Mouse (Mus musculus) forebrain, embryonic 13.5 days (tissue): ENCODE data around the gene Ugt2a2. TPM values are rescaled to one million over a fixed set of nuclear protein-coding genes. Genes with fewer than 3 reads are reported as not detected.
"Not testable (repeated sequence)": the region's sequence is repeated elsewhere in the genome, so short reads cannot be mapped to it uniquely, and the experiment has no call there.

Experiments
- ATAC-seq: fragments of 200-750 bp; cut with Nextera tagmentation; 2 replicates; pipeline ENCODE4 v1.8.0; 2017
- H3K27ac ChIP-seq: fragments of 300-500 bp; sonication (generic); 2 replicates; pipeline ENCODE4 v1.5.1; 2015; ENCODE audit warnings: inconsistent platforms, mild to moderate bottlenecking, moderate library complexity
- H3K27me3 ChIP-seq: fragments of 300-500 bp; sonication (generic); 2 replicates; pipeline ENCODE4 v1.6.1; 2015; ENCODE audit warnings: mild to moderate bottlenecking, inconsistent platforms
- H3K36me3 ChIP-seq: fragments of 300-500 bp; sonication (generic); 2 replicates; pipeline ENCODE4 v1.6.1; 2015; ENCODE audit warnings: mild to moderate bottlenecking, inconsistent platforms; ENCODE audit not compliant: poor library complexity, severe bottlenecking
- H3K4me1 ChIP-seq: fragments of 300-500 bp; sonication (generic); 2 replicates; pipeline ENCODE4 v1.6.1; 2015; ENCODE audit warnings: inconsistent platforms
- H3K4me2 ChIP-seq: fragments of 300-500 bp; sonication (generic); 2 replicates; pipeline ENCODE4 v1.6.1; 2015; ENCODE audit warnings: inconsistent platforms, mild to moderate bottlenecking, moderate library complexity
- H3K4me3 ChIP-seq: fragments of 300-500 bp; sonication (generic); 2 replicates; pipeline ENCODE4 v1.5.1; 2015; ENCODE audit warnings: mild to moderate bottlenecking, inconsistent platforms
- H3K9ac ChIP-seq: fragments of 300-500 bp; sonication (generic); 2 replicates; pipeline ENCODE4 v1.6.1; 2015; ENCODE audit warnings: mild to moderate bottlenecking, inconsistent platforms
- H3K9me3 ChIP-seq: fragments of 300-500 bp; sonication (generic); replicated peaks from 2 replicates; pipeline ENCODE4 v1.6.1; 2016; ENCODE audit warnings: inconsistent platforms
- WGBS: fragments of 180-500 bp; shearing (Covaris S2); methylation state at CpG from one replicate; pipeline ENCODE4 v1.1.7; 2015; 5-methylcytosine and 5-hydroxymethylcytosine counted together
- polyA plus RNA-seq: library from polyadenylated mRNA; unstranded; fragments of >200 nt; fragmentation: Nextera tagmentation; extraction: Ambion mirVana; gene quantifications from 2 replicates; pipeline ENCODE4 v1.2.1, GENCODE M21; 2015

Ugt2a2 gene
- polyA plus RNA-seq, result not detected in 2 replicates

- 75% methylated on average over 5 of the region's 5 CpGs for WGBS
- H3K4me2 ChIP-seq, result no peak within 1 kb of the TSS
- no peaks in the 10 kb centered on the region for H3K9me3 ChIP-seq
- no peak within 1 kb of the TSS for H3K4me3 ChIP-seq
- H3K36me3 ChIP-seq, result no peaks in the 10 kb centered on the region
- H3K4me1 ChIP-seq, result no peaks in the 10 kb centered on the region
- ATAC-seq, result no peak
- H3K27ac ChIP-seq, result no peak within 1 kb of the TSS
- no peak within 1 kb of the TSS for H3K9ac ChIP-seq
- no peaks in the 10 kb centered on the region for H3K27me3 ChIP-seq
These were observed at the start of gene Ugt2a2 for GRCm38 (mm10) chr5:87482160-87482559. Gene Ugt2a2 (minus strand): TSS chr5:87482260.

GRCm38 (mm10) chr5:87523561-87523960 is 41.5 kb upstream of the Ugt2a2 start:
- not testable (repeated sequence) for H3K4me1 ChIP-seq, H3K4me3 ChIP-seq

GRCm38 (mm10) chr5:87505776-87506458 is 23.9 kb upstream of the Ugt2a2 start:
- H3K4me3 ChIP-seq, result no peak overlapping the region
- H3K27ac ChIP-seq, result no peak overlapping the region
- no peaks in the 10 kb centered on the region for H3K36me3 ChIP-seq
- WGBS, result 40% methylated on average over 4 of the region's 4 CpGs
- no peaks in the 10 kb centered on the region for H3K27me3 ChIP-seq
- H3K4me1 ChIP-seq, result no peaks in the 10 kb centered on the region
- no peak overlapping the region for H3K4me2 ChIP-seq
- ATAC-seq, result no peak
- no peaks in the 10 kb centered on the region for H3K9me3 ChIP-seq
- no peak overlapping the region for H3K9ac ChIP-seq

More at GRCm38 (mm10) chr5:87523561-87523960, 41.5 kb upstream of the Ugt2a2 start:
- not testable (repeated sequence) for ATAC-seq, H3K4me2 ChIP-seq, H3K27me3 ChIP-seq, H3K27ac ChIP-seq, H3K9me3 ChIP-seq, H3K9ac ChIP-seq, H3K36me3 ChIP-seq
- 98% methylated on average over 2 of the region's 2 CpGs for WGBS

- H3K9ac ChIP-seq, result no peak overlapping the region
- no peak overlapping the region for H3K27ac ChIP-seq
- H3K4me2 ChIP-seq, result no peak overlapping the region
- 29% methylated on average over 1 of the region's 1 CpGs for WGBS
- ATAC-seq, result no peak
- no peaks in the 10 kb centered on the region for H3K9me3 ChIP-seq
- H3K4me1 ChIP-seq, result no peaks in the 10 kb centered on the region
- H3K4me3 ChIP-seq, result no peak overlapping the region
- no peaks in the 10 kb centered on the region for H3K27me3 ChIP-seq
- H3K36me3 ChIP-seq, result no peaks in the 10 kb centered on the region
These were observed 20.6 kb upstream of the Ugt2a2 start for GRCm38 (mm10) chr5:87502687-87503086.

- H3K9me3 ChIP-seq, result no peaks in the 10 kb centered on the region
- H3K36me3 ChIP-seq, result no peaks in the 10 kb centered on the region
- no peaks in the 10 kb centered on the region for H3K4me1 ChIP-seq
- no peaks in the 10 kb centered on the region for H3K27me3 ChIP-seq
- ATAC-seq, result no peak
- no peak overlapping the region for H3K9ac ChIP-seq
- H3K4me3 ChIP-seq, result no peak overlapping the region
- no peak overlapping the region for H3K27ac ChIP-seq
- H3K4me2 ChIP-seq, result no peak overlapping the region
These were observed 17.3 kb upstream of the Ugt2a2 start for GRCm38 (mm10) chr5:87499341-87499740.

- Histone ChIP-seq H3K4me2 (no peak overlapping the region), H3K9ac (no peak overlapping the region), H3K27me3 (no peaks in the 10 kb centered on the region), H3K4me3 (no peak overlapping the region), H3K9me3 (no peaks in the 10 kb centered on the region), H3K36me3 (no peaks in the 10 kb centered on the region), H3K27ac (no peak overlapping the region), H3K4me1 (no peaks in the 10 kb centered on the region)
- ATAC-seq, result no peak
These were observed 16.9 kb upstream of the Ugt2a2 start for GRCm38 (mm10) chr5:87498936-87499335.

- H3K9ac ChIP-seq, result no peak within 1 kb of the TSS
- H3K4me1 ChIP-seq, result no peaks in the 10 kb centered on the region
- H3K4me2 ChIP-seq, result no peak within 1 kb of the TSS
- no peak for ATAC-seq
- no peak within 1 kb of the TSS for H3K27ac ChIP-seq
- no peaks in the 10 kb centered on the region for H3K9me3 ChIP-seq
- H3K27me3 ChIP-seq, result no peaks in the 10 kb centered on the region
- H3K36me3 ChIP-seq, result no peaks in the 10 kb centered on the region
- 88% methylated on average over 1 of the region's 1 CpGs for WGBS
- H3K4me3 ChIP-seq, result no peak within 1 kb of the TSS
These were observed 8.7 kb upstream of the Ugt2a2 start, which contains the start of gene Ugt2a1 for GRCm38 (mm10) chr5:87490771-87491170. Gene Ugt2a1 (minus strand): TSS chr5:87490871.

GRCm38 (mm10) chr5:87486706-87487105 is 4.6 kb upstream of the Ugt2a2 start, which contains the start of gene Gm43638:
Gene Gm43638 (minus strand): TSS chr5:87486806.
- not testable (repeated sequence) for H3K4me2 ChIP-seq, ATAC-seq, H3K36me3 ChIP-seq, H3K9me3 ChIP-seq, H3K27me3 ChIP-seq, H3K4me1 ChIP-seq, H3K4me3 ChIP-seq, H3K9ac ChIP-seq, H3K27ac ChIP-seq
- 84% methylated on average over 1 of the region's 1 CpGs for WGBS

GRCm38 (mm10) chr5:87458810-87459209 is 23.2 kb downstream of the Ugt2a2 start:
- H3K9ac ChIP-seq, result no peak overlapping the region
- no peaks in the 10 kb centered on the region for H3K36me3 ChIP-seq
- H3K4me3 ChIP-seq, result no peak overlapping the region
- 5% methylated on average over 1 of the region's 1 CpGs for WGBS
- H3K9me3 ChIP-seq, result no peaks in the 10 kb centered on the region
- 0 out of 2 replicates have a peak, but pooled peaks have one; percentile 41 for ATAC-seq
- no peaks in the 10 kb centered on the region for H3K27me3 ChIP-seq
- no peak overlapping the region for H3K27ac ChIP-seq
- no peak overlapping the region for H3K4me2 ChIP-seq
- no peaks in the 10 kb centered on the region for H3K4me1 ChIP-seq

- Histone ChIP-seq H3K4me1 (no peaks in the 10 kb centered on the region), H3K9ac (no peak overlapping the region), H3K27ac (no peak overlapping the region), H3K36me3 (no peaks in the 10 kb centered on the region), H3K9me3 (no peaks in the 10 kb centered on the region), H3K4me3 (no peak overlapping the region), H3K4me2 (no peak overlapping the region), H3K27me3 (no peaks in the 10 kb centered on the region)
- no peak for ATAC-seq
These were observed 24.4 kb downstream of the Ugt2a2 start for GRCm38 (mm10) chr5:87457701-87458100.

- no peak for ATAC-seq
- Histone ChIP-seq H3K27ac (no peak overlapping the region), H3K9me3 (no peaks in the 10 kb centered on the region), H3K4me3 (no peak overlapping the region), H3K4me2 (no peak overlapping the region), H3K9ac (no peak overlapping the region), H3K4me1 (no peaks in the 10 kb centered on the region), H3K27me3 (no peaks in the 10 kb centered on the region), H3K36me3 (no peaks in the 10 kb centered on the region)
- WGBS, result 90% methylated on average over 3 of the region's 3 CpGs
These were observed 25.7 kb downstream of the Ugt2a2 start for GRCm38 (mm10) chr5:87456216-87456850.

- no peaks in the 10 kb centered on the region for H3K27me3 ChIP-seq
- H3K4me2 ChIP-seq, result no peak overlapping the region
- no peaks in the 10 kb centered on the region for H3K4me1 ChIP-seq
- H3K9ac ChIP-seq, result no peak overlapping the region
- H3K27ac ChIP-seq, result no peak overlapping the region
- no peak overlapping the region for H3K4me3 ChIP-seq
- no peaks in the 10 kb centered on the region for H3K36me3 ChIP-seq
- no peak for ATAC-seq
- no peaks in the 10 kb centered on the region for H3K9me3 ChIP-seq
These were observed 26.5 kb downstream of the Ugt2a2 start for GRCm38 (mm10) chr5:87455519-87455918.

- not testable (repeated sequence) for H3K4me2 ChIP-seq, ATAC-seq, H3K9me3 ChIP-seq, H3K27ac ChIP-seq, H3K27me3 ChIP-seq, H3K4me3 ChIP-seq, H3K9ac ChIP-seq, H3K4me1 ChIP-seq, H3K36me3 ChIP-seq
- WGBS, result 69% methylated on average over 3 of the region's 5 CpGs
These were observed 29.5 kb downstream of the Ugt2a2 start for GRCm38 (mm10) chr5:87452514-87452913.
